Mouse (Mus musculus) thymus, postnatal 4 days (tissue): ENCODE results near the gene Olfr693.
"Not testable (repeated sequence)": the region's sequence is repeated elsewhere in the genome, so short reads cannot be mapped to it uniquely, and the experiment has no call there.

Experiments used
- DNase-seq: peaks from one replicate; pipeline ENCODE4 v3.0.0; 2021

Gene Olfr693

GRCm38 (mm10) chr7:106680484-106680883 lies at the start of gene Olfr693:
Gene Olfr693 (minus strand): TSS chr7:106680584.
- DNase-seq = no peak

- DNase-seq = not testable (repeated sequence)
Measured at GRCm38 (mm10) chr7:106725654-106726053, 45.3 kb upstream of the Olfr693 start.

- DNase-seq = no peak
Measured at GRCm38 (mm10) chr7:106716296-106716695, 35.9 kb upstream of the Olfr693 start, which contains the start of gene Olfr695. Gene Olfr695 (minus strand): TSS chr7:106716396.

DNA sequence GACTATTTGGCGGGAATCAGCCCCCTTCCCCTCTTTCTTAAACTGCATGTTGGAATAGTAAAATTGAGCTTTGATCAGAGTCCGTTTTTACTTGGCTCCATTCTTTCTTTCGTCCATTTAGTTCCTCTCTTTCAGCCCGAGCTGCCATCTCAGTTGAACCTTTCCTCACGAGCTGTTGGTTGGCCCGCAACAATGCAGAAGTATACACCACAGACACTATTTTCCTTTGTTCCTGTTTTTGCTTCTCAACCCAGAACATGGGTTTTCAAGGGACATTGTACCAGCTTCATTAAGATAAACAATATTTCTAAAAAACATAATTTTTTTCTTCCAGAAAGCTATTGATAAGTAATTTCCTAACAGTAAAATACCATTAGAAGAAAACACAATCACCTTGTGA lies 31.1 kb upstream of the Olfr693 start:
- no peak for DNase-seq

- not testable (repeated sequence) for DNase-seq
Measured at GRCm38 (mm10) chr7:106707705-106708104, 27.3 kb upstream of the Olfr693 start.

- no peak for DNase-seq
Measured at GRCm38 (mm10) chr7:106696891-106697290, 16.5 kb upstream of the Olfr693 start.

GRCm38 (mm10) chr7:106692976-106693375 lies 12.6 kb upstream of the Olfr693 start:
- DNase-seq = no peak

- DNase-seq = no peak
Measured at GRCm38 (mm10) chr7:106691714-106692113, 11.3 kb upstream of the Olfr693 start, which contains the start of gene Olfr694. Gene Olfr694 (minus strand): TSS chr7:106691814.

DNA sequence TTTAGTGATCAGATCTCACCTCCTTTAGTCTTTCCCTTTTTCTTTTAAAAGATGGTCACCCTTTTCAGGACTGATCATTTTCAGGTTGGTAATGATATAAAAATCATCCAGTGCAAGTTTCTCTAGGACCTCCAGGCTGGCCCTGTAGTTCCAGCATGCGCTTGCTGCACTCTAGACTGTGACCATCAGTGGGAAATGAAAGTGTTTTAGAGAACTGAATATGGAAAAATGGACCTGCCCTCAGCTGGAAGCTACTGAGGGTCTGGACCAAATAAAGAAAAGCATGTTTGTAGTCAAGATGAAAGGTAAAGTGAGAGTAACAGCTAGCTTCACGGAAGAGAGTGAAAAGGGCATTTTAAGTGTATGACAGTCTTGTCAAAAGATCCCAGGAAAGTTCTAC lies 5.0 kb upstream of the Olfr693 start:
- DNase-seq = no peak

DNA sequence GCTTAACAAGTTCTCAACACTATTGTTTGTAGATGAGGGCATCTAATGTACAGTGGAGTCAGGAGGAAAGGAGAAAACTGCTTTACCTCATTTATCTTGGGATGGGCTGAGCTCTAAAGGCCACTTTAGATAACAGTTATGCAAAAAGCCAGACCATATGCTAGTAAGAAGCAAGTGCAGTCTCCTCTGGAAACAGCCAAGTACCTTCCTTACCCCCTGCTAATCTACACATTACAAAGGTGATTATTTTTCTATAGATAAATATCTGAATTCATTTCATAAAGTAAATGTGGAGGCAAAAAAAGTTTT lies 28.1 kb downstream of the Olfr693 start:
- no peak for DNase-seq

DNA sequence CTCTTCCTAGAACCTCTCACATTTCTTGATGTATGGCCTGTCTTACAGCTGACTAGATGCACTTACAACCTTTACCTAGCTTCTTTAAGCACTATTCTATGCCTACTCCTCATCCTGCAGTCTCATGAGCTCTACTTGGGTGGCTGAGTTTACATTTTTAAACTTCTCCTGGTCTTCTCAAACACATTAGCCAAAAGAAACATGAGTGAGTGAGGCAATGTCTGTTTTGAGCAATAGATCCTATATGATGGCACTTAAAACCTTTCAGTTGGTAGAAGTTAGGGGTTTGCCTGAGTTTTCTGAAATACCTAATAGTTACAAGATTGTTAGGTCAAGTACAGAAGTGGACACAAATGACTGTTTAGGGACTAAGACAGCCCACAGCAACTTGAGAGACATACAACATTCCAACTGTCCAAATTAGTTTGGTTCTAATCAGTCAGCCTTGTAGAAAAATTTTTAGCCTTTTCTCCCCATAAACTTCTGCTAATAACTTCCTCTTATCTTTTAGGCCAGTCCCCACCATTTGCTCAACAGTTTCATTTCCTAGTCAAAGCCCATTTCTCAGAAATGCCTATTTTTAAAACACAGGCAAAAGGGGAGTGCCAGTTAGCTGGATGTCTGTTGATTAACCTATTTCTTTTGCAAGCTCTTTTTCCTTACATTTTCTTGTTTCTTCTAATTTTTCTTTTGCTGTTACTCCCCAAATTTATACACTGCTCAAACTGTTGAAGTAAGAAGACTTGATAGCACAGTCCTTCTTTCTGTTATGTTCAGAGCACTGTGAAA lies 28.6 kb downstream of the Olfr693 start:
- no peak for DNase-seq

DNA sequence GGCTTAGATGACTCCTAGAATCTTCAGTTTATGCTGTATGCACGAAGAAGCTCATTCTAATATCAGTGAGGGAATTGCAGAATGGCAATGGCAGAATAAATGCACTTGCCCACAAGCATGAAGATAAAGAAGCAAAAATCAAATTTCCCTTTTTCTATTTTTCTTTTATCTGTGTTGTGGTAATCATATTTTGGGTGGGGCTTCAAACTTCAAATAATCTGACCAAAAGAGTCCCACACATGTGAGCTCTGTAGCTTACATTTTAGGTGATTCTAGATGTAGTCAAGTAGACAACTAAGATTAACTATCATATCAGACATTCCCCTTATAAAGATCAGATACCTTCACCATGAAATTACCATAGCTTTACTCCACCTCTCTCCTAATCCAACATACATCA lies 30.6 kb downstream of the Olfr693 start:
- DNase-seq = no peak

GRCm38 (mm10) chr7:106645261-106645660 lies 35.1 kb downstream of the Olfr693 start:
- no peak for DNase-seq

- DNase-seq = no peak
Measured at GRCm38 (mm10) chr7:106644222-106644870, 36.0 kb downstream of the Olfr693 start.

DNA sequence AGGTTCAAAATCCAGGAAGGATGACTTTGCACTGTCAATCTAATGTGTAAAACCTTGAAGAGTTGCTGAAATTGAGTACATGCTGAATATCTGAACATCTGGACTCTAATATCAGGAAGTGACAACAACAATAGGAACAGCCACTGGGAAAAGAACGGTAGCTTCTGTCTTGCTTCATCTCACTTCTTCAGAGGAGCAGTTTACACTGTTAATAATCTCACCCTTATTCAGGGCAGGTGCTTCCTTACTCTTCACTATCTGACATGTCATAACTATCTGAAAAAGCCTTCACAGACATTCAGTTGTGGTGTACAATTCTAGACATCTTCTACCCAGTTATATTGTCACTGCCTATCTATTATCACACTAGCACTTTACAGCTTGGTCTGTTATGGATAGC lies 39.5 kb downstream of the Olfr693 start:
- no peak for DNase-seq

DNA sequence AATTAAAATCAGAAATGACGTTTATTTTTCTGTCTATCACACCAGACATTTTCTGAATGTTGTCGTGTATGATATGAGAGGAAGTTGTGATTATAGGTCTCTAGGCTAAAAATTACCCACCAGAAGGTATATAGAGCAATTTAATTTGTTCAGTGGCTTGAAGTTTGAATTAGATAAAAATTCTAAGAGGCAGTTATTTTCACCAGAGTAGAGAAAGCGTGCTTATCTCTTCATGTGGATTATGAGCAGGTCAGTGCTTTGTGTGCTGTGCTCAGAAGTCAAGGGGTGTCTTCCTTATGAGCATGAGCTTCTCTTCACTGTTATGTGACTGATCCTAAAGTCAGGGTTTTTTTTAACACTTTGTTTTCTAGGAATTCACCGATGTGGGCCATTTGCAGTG lies 44.8 kb downstream of the Olfr693 start:
- no peak for DNase-seq
